Mouse (Mus musculus) T-helper 1 cell (primary cell): ENCODE results near the gene Vangl1.

Experiments
- in situ Hi-C: fragments of 300-600 bp; cut with MboI, MseI; formaldehyde crosslinking; loops from one replicate; pipeline ENCODE4 v1.15.1; 2025; ENCODE audit warnings: high pct_unique_total_duplicates

Gene Vangl1

DNA sequence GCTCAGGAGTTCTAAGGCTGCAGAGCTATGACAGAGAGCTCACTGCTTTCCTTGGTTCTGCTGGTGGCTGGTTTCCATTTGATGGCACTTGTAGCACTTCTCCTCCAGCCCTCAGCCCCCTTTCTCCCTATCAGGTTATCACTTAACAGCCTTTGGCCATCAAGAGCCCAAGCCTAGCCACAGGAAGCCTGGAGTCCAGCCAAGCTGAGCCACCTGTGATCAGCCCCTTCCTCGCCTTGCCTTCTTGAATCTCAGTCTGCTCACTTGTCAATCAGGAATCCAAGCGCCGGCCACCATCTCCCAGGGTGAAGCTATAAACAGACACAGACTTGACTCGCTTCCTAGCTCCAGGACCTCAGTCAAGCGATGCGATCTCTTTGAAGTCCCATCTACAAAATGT is 6.0 kb downstream of the Vangl1 start:
- in situ Hi-C loops, result no loop called here

DNA sequence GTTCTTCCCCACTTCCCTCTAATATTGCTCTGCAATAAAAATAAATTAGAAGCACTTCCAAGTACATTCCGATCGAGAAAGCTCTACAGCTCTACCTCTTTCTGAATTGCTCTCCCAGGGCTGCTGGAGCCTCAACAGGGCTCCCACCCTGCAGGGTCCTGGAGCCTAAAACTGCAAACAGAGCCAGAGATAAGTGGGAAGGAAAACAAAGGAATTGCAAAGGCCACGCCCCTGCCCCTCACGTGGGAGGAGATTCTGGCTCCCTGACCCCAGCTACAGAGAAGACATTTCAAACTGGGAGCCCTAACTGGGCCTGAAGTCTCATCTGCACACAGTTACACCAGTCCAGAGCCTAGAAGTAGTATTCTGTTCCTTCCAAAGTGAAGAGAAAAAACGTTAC is 6.7 kb downstream of the Vangl1 start:
- in situ Hi-C loops, result no loop called here

DNA sequence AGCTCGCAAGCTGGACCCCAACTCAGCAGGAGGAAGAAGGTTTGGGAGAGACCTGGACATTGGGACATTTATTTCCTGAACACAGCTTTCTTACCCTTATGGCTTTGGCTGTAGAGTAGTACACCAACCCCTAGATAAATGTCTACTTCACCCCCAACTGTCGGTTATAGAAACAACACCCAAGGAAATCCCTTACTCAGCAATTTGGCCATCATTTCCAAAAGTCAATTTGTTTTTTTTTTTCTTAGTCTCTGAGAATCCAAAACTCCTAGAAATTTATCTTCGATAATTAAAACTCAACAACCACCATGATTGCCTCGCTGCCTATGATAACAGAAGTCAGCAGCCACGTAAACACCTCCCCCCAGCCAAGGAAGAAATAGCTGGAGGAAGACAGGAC is 7.3 kb downstream of the Vangl1 start:
- in situ Hi-C loops, result no loop called here

GRCm38 (mm10) chr3:102196166-102196565 is 8.3 kb downstream of the Vangl1 start:
- in situ Hi-C loops, result no loop called here

DNA sequence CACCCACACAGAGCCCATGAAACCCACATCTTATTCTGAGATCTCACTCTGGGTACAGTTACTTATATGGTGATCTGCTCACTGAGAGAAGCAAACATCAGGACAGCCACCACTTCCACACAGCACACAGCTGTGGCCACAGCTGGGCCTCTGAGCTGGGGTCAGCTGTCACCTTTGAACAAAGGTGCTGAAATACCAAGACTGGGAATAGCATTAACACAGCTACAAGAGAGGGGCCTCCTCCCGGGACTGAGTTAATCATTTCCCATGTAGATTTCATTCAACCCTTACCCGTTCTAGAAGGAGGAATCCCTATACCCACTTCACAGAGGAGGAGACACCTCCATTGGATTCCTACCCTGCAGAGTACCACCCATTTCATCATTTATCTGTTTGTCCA is 8.7 kb downstream of the Vangl1 start:
- in situ Hi-C loops, result no loop called here

- in situ Hi-C loops, result no loop called here
Observed at GRCm38 (mm10) chr3:102194291-102195051, 10.0 kb downstream of the Vangl1 start.

DNA sequence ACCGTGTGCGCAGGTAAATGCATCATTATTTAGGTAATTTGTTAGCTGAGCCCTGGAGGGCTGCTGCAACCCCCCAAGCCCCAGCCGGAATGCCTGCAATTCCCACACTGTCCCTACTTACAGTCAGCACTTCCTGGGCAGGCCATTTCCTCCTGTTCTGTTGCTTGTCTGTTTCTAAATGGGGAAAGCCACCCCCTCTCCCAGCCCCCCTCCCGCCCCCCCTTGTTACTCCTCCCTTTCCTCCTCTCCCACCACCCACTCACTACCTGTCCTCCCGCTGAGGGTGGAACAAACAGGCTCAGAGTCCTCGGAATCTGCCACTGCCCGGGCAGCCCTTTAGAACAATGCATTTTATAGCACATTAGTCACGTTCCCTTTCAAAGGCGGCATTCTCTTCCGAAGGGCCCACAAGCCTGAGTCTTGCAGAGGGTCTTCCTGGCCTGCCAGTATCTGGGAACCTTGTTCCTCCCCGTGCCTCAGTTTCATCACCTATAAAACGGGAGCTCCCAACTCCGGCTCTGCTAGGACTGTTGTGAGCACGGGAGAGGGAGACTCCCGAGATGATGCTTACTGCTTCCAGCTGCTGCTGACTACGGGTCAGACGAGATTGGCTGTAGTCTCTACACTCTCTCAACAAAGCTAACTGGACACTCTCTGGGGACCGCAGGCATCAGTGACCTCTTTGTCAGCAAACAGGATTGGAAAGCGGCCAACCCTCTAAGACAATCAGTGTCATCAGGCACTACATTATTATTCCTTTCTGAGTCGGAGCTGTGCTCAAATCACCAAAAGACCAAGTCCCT is 10.8 kb downstream of the Vangl1 start:
- in situ Hi-C loops, result no loop called here

GRCm38 (mm10) chr3:102192621-102193020 is 11.9 kb downstream of the Vangl1 start:
- in situ Hi-C loops, result no loop called here

DNA sequence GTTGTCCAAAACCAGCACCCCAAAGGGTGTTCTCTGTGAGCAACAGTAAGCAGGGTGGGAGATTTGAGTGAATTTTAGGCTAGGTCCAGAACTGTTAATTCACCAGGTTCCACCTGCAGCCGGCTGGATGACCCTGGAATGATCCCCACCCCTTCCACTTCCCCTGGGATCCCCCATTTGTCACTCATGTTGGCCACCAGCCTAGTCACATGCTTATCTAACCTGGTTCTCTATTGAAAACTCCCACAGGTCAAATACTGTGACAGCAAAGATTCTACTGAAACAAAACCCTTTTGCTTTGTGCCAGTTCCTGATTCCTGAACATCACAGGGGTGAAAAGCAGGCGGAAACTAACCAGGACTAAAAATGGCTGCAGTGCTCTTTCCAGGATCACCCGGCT is 12.9 kb downstream of the Vangl1 start:
- in situ Hi-C loops, result no loop called here

GRCm38 (mm10) chr3:102190642-102191041 is 13.9 kb downstream of the Vangl1 start:
- in situ Hi-C loops, result no loop called here

GRCm38 (mm10) chr3:102190015-102190414 is 14.5 kb downstream of the Vangl1 start:
- in situ Hi-C loops, result no loop called here

GRCm38 (mm10) chr3:102188972-102189371 is 15.5 kb downstream of the Vangl1 start:
- in situ Hi-C loops, result no loop called here

GRCm38 (mm10) chr3:102187401-102187800 is 17.1 kb downstream of the Vangl1 start:
- in situ Hi-C loops, result no loop called here

DNA sequence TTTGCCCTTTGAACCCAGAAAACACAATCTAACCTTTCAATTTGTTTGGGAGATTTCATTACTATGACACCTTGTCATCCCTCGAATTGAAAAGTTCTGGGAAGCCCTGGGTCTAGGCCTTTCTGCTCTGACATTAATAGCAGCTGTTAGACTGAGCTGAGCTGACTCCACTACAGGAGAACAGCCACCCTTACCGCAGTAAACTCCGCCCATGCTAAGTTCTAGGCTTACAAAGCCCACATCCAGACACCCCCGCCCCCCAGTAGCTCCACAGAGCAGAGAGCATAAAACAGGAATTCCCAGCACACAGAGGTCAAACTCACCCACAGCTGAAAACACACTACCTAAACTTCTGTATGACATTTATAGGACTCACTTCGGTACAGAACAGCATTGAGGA is 19.8 kb downstream of the Vangl1 start:
- in situ Hi-C loops, result no loop called here

- in situ Hi-C loops, result no loop called here
Observed at GRCm38 (mm10) chr3:102182601-102183000, 21.9 kb downstream of the Vangl1 start.

DNA sequence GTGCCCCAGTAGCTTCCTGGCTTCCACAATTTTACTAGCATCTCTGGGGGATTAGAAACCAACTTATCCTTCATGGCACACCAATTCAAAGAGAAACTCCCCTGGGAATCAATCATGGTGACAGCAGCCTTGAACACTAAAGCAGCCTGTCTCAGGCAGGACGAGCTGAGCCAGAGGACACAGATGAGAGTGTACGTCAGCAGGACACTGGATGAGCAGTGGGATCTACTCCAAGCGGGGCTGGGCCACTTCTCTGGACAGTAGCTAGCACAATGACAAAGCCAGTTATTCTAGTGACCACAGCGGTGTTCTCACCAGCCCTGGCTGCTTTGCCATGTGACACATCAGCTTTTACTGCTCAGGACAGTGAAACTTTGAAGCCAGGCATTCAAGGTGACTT is 23.3 kb downstream of the Vangl1 start:
- in situ Hi-C loops, result no loop called here

- in situ Hi-C loops, result no loop called here
Observed at GRCm38 (mm10) chr3:102180746-102181145, 23.7 kb downstream of the Vangl1 start.

- in situ Hi-C loops, result no loop called here
Observed at GRCm38 (mm10) chr3:102179869-102180268, 24.6 kb downstream of the Vangl1 start.

GRCm38 (mm10) chr3:102177837-102178615 is 26.5 kb downstream of the Vangl1 start:
- in situ Hi-C loops, result no loop called here

- in situ Hi-C loops, result no loop called here
Observed at GRCm38 (mm10) chr3:102176116-102176515, 28.4 kb downstream of the Vangl1 start.

DNA sequence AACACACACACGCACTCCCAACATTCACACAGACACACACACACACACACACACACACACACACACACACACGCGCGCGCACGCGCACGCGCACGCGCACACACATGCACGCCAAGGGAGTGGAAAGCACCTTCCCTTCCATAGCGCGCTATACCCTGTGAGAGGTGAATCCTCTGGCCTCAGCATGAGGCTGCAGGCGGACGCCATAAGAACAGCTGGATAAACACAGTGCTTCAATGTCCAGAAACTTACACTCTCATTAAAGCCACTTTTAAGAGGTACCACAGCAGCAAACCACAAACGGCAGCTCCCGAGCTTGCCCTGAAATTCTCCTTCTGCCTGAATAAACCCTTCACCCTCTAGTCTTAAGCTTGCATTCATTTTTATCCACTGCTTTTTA is 28.8 kb downstream of the Vangl1 start:
- in situ Hi-C loops, result no loop called here

DNA sequence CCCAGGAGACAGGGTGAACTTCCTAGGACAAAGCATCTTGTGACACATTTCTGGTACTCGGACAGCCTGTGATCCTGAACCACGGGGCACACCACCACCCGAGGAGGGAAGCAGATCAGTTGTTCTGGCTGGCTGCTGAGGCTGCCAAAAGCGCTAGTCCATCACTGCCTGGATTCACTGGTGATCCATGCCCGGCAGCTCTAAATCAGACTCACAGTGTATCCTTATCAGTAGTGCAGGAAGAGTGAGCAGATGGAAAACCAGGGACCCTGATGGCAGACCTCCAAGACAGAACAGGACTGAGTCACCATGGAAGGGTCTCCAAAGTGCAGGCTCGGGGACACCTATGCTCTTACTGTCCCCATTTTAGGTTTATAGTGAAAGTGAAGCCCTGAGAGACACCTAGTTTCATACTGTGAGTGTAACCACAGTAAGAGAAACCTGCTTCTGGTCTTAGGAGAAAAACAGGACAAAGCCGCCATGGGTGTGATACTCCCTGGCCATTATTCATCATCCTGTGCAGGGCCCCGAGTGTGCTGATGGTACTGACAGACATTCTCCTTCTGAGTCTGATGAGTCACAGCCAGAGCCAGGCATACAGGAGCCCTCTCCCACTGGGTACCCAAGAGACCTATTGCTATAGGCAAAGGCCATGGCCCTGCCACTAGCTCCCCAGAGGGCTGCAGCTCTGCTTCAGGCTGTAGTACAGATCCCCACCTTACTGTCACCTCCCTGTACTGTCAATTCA is 30.2 kb downstream of the Vangl1 start:
- in situ Hi-C loops, result no loop called here
